Mouse (Mus musculus) neural tube, embryonic 12.5 days (tissue): ENCODE results near the gene Ldah. TPM values are rescaled to one million over a fixed set of nuclear protein-coding genes. Genes with fewer than 3 reads are reported as not detected.
"Not testable (repeated sequence)": the region's sequence is repeated elsewhere in the genome, so short reads cannot be mapped to it uniquely, and the experiment has no call there.

Experiments
- ATAC-seq: fragments of 200-750 bp; cut with Nextera tagmentation; 2 replicates; pipeline ENCODE4 v1.8.0; 2017; ENCODE audit warnings: low read depth, mild to moderate bottlenecking, moderate TSS enrichment, moderate library complexity; ENCODE audit not compliant: low FRiP score
- H3K27ac ChIP-seq: fragments of 300-500 bp; sonication (generic); 2 replicates; pipeline ENCODE4 v1.5.1; 2016
- H3K27me3 ChIP-seq: fragments of 300-500 bp; sonication (generic); replicated peaks from 2 replicates; pipeline ENCODE4 v1.6.1; 2016; ENCODE audit warnings: mild to moderate bottlenecking
- H3K36me3 ChIP-seq: fragments of 300-500 bp; sonication (generic); 2 replicates; pipeline ENCODE4 v1.6.1; 2016; ENCODE audit warnings: mild to moderate bottlenecking
- H3K4me1 ChIP-seq: fragments of 300-500 bp; sonication (generic); 2 replicates; pipeline ENCODE4 v1.6.1; 2016
- H3K4me2 ChIP-seq: fragments of 300-500 bp; sonication (generic); replicated peaks from 2 replicates; pipeline ENCODE4 v1.6.1; 2016; ENCODE audit warnings: mild to moderate bottlenecking
- H3K4me3 ChIP-seq: fragments of 300-500 bp; sonication (generic); 2 replicates; pipeline ENCODE4 v1.5.1; 2016
- H3K9ac ChIP-seq: fragments of 300-500 bp; sonication (generic); 2 replicates; pipeline ENCODE4 v1.6.1; 2016; ENCODE audit warnings: mild to moderate bottlenecking
- H3K9me3 ChIP-seq: fragments of 300-500 bp; sonication (generic); 2 replicates; pipeline ENCODE4 v1.6.1; 2016; ENCODE audit warnings: mild to moderate bottlenecking
- WGBS: fragments of 180-500 bp; shearing (Covaris S2); methylation state at CpG from one replicate; pipeline ENCODE4 v1.1.7; 2016; 5-methylcytosine and 5-hydroxymethylcytosine counted together
- polyA plus RNA-seq: library from polyadenylated mRNA; unstranded; fragments of >200 nt; fragmentation: Nextera tagmentation; extraction: Ambion mirVana; gene quantifications from 2 replicates; pipeline ENCODE4 v1.2.1, GENCODE M21; 2016

Gene Ldah
- 68.8 and 72.0 TPM in 2 replicates for polyA plus RNA-seq

- under 1% methylated on average over 34 of the region's 34 CpGs for WGBS
- Histone ChIP-seq H3K9me3 (no peaks in the 10 kb centered on the region), H3K36me3 (no peaks in the 10 kb centered on the region), H3K27me3 (no peaks in the 10 kb centered on the region), H3K4me2 (peak within 1 kb of the TSS; percentile 77), H3K4me1 (0 out of 2 replicates have a peak, but pooled peaks cover 2% of the 10 kb centered on the region), H3K27ac (no peak within 1 kb of the TSS), H3K9ac (peak within 1 kb of the TSS; percentile 77), H3K4me3 (peak within 1 kb of the TSS; percentile 68)
- ATAC-seq = peak; percentile 100
Measured at GRCm38 (mm10) chr12:8207978-8208403, at the start of gene Ldah. TSS of gene Ldah (plus strand) at chr12:8208107.

GRCm38 (mm10) chr12:8167743-8168142, 40.2 kb upstream of the Ldah start:
- no peak overlapping the region for H3K4me2 ChIP-seq
- no peaks in the 10 kb centered on the region for H3K9me3 ChIP-seq
- H3K27ac ChIP-seq = no peak overlapping the region
- no peak for ATAC-seq
- H3K4me1 ChIP-seq = no peaks in the 10 kb centered on the region
- H3K36me3 ChIP-seq = no peaks in the 10 kb centered on the region
- no peak overlapping the region for H3K4me3 ChIP-seq
- no peaks in the 10 kb centered on the region for H3K27me3 ChIP-seq
- no peak overlapping the region for H3K9ac ChIP-seq
- 75% methylated on average over 2 of the region's 2 CpGs for WGBS

DNA sequence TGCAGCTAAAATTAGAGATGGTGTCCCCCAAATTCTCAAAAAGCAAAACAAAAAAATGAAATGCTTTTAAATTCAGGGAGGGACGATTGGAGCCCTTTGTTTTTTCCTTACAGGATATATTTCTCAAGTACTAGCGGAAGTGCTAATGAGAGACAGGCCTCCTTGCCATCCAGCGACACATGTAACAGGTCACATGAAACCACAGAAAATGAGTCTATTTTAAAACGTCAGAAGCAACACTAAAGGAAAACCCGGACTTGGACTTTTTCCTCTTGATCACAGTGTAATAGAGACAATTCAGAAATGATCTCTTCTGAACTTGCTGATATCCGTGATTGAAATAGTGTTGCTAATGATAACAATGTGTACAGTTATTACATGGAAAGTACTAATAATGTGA, 27.0 kb upstream of the Ldah start:
- WGBS = 73% methylated on average over 6 of the region's 6 CpGs
- no peak overlapping the region for H3K4me3 ChIP-seq
- ATAC-seq = no peak

DNA sequence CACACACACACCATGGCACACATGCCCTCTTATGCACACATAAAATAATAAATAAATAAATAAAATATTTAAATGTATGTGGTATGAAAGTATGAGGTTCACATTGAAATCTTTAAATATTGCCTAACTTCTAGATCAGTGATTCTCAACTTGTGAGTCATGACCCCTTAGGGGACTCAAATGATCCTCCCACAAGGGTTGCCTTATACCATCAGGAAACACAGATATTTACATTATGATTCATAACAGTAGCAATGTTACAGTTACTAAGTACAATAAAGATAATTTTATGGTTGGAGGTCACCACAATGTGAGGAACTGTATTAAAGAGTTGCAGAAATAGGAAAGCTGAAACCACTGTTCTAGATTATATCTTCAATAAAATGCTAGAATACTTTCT, 26.2 kb upstream of the Ldah start:
- Histone ChIP-seq H3K4me2 (no peak overlapping the region), H3K36me3 (no peaks in the 10 kb centered on the region)
- ATAC-seq = no peak

More for the DNA sequence above, 27.0 kb upstream of the Ldah start:
- Histone ChIP-seq H3K27ac (no peak overlapping the region), H3K27me3 (no peaks in the 10 kb centered on the region), H3K4me2 (no peak overlapping the region), H3K36me3 (no peaks in the 10 kb centered on the region), H3K9ac (no peak overlapping the region), H3K9me3 (no peaks in the 10 kb centered on the region), H3K4me1 (no peaks in the 10 kb centered on the region)

GRCm38 (mm10) chr12:8184518-8184917, 23.4 kb upstream of the Ldah start:
- H3K9ac ChIP-seq = no peak overlapping the region
- H3K4me2 ChIP-seq = no peak overlapping the region
- H3K36me3 ChIP-seq = no peaks in the 10 kb centered on the region
- H3K27ac ChIP-seq = no peak overlapping the region
- no peaks in the 10 kb centered on the region for H3K27me3 ChIP-seq
- no peaks in the 10 kb centered on the region for H3K4me1 ChIP-seq
- no peak overlapping the region for H3K4me3 ChIP-seq
- no peaks in the 10 kb centered on the region for H3K9me3 ChIP-seq
- no peak for ATAC-seq

More for the DNA sequence above, 26.2 kb upstream of the Ldah start:
- H3K4me1 ChIP-seq = no peaks in the 10 kb centered on the region
- H3K9ac ChIP-seq = no peak overlapping the region
- no peaks in the 10 kb centered on the region for H3K9me3 ChIP-seq
- H3K27me3 ChIP-seq = no peaks in the 10 kb centered on the region
- H3K27ac ChIP-seq = no peak overlapping the region
- H3K4me3 ChIP-seq = no peak overlapping the region

GRCm38 (mm10) chr12:8188161-8188560, 19.7 kb upstream of the Ldah start:
- H3K27me3 ChIP-seq = no peaks in the 10 kb centered on the region
- no peaks in the 10 kb centered on the region for H3K4me1 ChIP-seq
- no peak overlapping the region for H3K27ac ChIP-seq
- no peak overlapping the region for H3K9ac ChIP-seq
- no peaks in the 10 kb centered on the region for H3K36me3 ChIP-seq
- no peak overlapping the region for H3K4me3 ChIP-seq
- no peaks in the 10 kb centered on the region for H3K9me3 ChIP-seq
- no peak overlapping the region for H3K4me2 ChIP-seq
- no peak for ATAC-seq

GRCm38 (mm10) chr12:8188796-8189535, 18.9 kb upstream of the Ldah start:
- not testable (repeated sequence) for H3K27me3 ChIP-seq, H3K4me3 ChIP-seq, ATAC-seq, H3K4me1 ChIP-seq, H3K36me3 ChIP-seq, H3K9me3 ChIP-seq, H3K9ac ChIP-seq, H3K27ac ChIP-seq, H3K4me2 ChIP-seq
- WGBS = 87% methylated on average over 15 of the region's 15 CpGs

DNA sequence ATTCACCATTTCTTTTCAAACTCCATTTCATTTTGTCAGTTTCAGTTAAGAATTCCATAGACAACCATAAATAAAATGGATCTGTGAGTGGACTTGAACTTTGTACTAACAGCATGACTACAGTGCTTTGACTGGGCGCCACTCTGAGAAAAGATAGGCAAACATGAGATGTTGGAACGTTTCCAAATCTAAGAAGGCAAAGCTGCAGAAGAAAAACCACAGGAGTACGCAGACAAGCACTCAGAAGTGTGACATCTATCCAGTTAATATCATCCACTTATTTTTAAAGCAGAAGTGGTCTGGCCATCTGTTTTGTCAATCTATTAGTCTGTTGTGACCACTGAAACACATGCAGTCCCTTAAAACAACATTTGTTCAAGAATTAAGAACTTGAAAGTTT, 18.2 kb upstream of the Ldah start:
- H3K36me3 ChIP-seq = no peaks in the 10 kb centered on the region
- ATAC-seq = no peak
- H3K4me3 ChIP-seq = no peak overlapping the region
- no peaks in the 10 kb centered on the region for H3K9me3 ChIP-seq
- no peak overlapping the region for H3K9ac ChIP-seq
- no peaks in the 10 kb centered on the region for H3K4me1 ChIP-seq
- H3K27ac ChIP-seq = no peak overlapping the region
- WGBS = 78% methylated on average over 3 of the region's 3 CpGs
- H3K4me2 ChIP-seq = no peak overlapping the region
- H3K27me3 ChIP-seq = no peaks in the 10 kb centered on the region

DNA sequence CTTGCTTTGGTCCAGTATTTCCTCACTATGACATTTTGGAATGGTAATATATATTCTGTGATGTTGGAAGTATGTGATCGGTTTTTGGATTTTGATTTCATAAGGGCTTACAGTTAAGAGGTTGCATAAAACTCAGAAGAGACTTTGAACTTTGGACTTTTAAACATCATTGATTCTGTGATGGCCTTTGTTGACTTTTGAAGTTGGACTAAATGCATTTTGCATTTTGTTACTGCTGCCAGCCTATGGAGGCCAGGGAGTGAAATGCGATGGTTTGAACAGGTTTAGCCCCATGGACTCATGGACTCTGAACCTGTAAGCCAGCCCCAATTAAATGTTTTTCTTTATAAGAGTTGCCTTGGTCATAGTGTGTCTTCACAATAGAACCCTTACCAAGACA, 2.2 kb upstream of the Ldah start:
- ATAC-seq = no peak
- no peaks in the 10 kb centered on the region for H3K9me3 ChIP-seq
- no peak overlapping the region for H3K4me3 ChIP-seq
- 90% methylated on average over 2 of the region's 2 CpGs for WGBS
- no peak overlapping the region for H3K9ac ChIP-seq
- H3K27me3 ChIP-seq = no peaks in the 10 kb centered on the region
- no peaks in the 10 kb centered on the region for H3K36me3 ChIP-seq
- 0 out of 2 replicates have a peak, but pooled peaks cover 2% of the 10 kb centered on the region for H3K4me1 ChIP-seq
- H3K4me2 ChIP-seq = no peak overlapping the region
- H3K27ac ChIP-seq = no peak overlapping the region

DNA sequence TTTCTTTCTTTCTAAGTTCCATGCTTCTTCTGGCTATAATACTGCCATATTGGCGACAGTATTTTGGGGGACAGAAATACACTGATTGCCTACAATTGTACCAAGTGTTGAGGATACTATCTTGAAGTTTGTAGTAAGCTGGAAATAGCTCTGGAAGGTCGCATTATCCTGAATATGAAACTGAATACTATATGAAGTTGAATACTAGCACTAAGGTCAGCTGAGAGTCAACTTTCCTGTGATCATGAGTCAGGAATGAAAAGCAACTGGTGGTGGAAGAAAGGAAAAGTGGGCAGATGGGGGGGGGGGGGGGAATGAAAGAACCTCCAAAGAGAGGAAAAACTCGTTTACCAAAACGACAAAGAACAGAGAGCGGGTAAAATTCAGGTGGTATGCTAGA, 329 bp upstream of the Ldah start:
- Histone ChIP-seq H3K9me3 (no peaks in the 10 kb centered on the region), H3K27ac (no peak overlapping the region), H3K4me1 (0 out of 2 replicates have a peak, but pooled peaks cover 2% of the 10 kb centered on the region), H3K36me3 (no peaks in the 10 kb centered on the region), H3K4me3 (peak overlapping the region; percentile 68), H3K4me2 (peak overlapping the region; percentile 77), H3K9ac (peak overlapping the region; percentile 77; the same call in 1 of the 2 replicates), H3K27me3 (no peaks in the 10 kb centered on the region)
- 23% methylated on average over 5 of the region's 5 CpGs for WGBS
- peak; percentile 35; the same call in 1 of the 2 replicates for ATAC-seq

DNA sequence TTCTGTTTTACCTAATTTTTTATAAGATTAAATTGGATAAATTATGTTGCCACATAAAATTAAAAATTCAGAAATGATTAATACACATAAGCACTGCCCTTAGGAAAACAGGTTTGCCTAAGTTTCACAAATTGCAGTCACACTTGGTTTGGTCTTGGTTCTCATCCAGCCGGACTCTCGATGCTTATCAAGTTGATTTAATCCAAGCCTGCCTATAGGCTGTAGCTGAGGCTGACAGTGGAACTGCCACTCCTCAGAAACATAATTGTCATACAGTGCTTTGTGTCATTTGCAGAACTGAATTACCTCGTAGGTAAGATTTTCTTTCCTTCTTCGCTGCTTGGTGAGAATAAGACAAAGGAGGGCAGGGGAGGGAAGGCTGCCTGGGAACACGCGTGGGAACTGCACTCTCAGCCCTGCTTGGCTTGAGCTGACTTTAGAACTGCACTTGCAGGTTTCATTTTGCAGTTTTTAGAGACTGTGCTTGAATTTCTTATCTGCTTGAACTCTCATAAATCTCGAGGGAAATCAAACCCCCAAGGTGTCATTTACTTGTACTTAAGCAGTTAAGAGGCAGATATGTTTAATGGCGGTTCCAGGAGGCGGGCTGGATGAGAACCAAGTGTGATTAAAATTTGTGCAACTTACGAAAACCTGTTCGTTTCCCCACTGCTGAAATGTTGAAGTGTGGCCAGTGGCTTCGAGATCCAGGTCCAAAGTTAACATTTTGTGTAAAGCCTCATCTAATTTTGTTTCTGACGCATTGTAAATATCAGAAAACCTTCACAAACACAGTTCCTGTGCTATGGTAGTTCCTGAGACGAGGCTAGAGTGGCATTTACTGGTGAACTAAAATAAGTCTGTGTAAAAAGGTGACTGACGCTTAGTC, 8.7 kb downstream of the Ldah start:
- no peak for ATAC-seq
- Histone ChIP-seq H3K4me1 (no peaks in the 10 kb centered on the region), H3K27ac (no peak overlapping the region), H3K27me3 (no peaks in the 10 kb centered on the region), H3K36me3 (no peaks in the 10 kb centered on the region), H3K4me3 (no peak overlapping the region), H3K9me3 (no peaks in the 10 kb centered on the region), H3K9ac (no peak overlapping the region), H3K4me2 (no peak overlapping the region)
- 89% methylated on average over 15 of the region's 15 CpGs for WGBS

DNA sequence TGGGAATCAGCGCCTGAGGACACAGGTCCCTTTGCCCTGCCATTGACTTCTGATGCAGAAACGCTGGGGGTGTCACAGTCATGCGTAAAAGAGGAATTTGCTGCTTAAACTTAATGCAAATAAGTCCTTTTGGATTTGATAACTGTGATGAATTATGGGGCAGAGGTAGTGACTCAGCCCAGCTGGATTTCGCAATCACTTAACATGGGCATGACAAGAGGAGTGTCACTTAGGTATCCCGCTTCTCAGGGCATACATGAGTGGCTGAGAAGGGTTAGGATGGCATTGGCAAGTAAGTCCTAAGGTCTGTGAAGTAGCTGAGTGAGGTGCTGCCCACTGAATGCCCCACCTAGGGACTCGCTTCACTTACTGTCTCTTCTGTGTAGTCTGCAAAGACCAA, 15.1 kb downstream of the Ldah start:
- no peak for ATAC-seq
- WGBS = 91% methylated on average over 6 of the region's 6 CpGs
- no peaks in the 10 kb centered on the region for H3K27me3 ChIP-seq
- no peak overlapping the region for H3K4me3 ChIP-seq
- H3K36me3 ChIP-seq = peaks cover 12% of the 10 kb centered on the region; the same call in 1 of the 2 replicates
- H3K9ac ChIP-seq = no peak overlapping the region
- no peaks in the 10 kb centered on the region for H3K4me1 ChIP-seq
- H3K4me2 ChIP-seq = no peak overlapping the region
- no peak overlapping the region for H3K27ac ChIP-seq
- no peaks in the 10 kb centered on the region for H3K9me3 ChIP-seq
